Mouse (Mus musculus): ENCODE measurements around the gene Scamp3.

The Scamp3 gene

GRCm38 (mm10) chr3:89163123-89163522, 14.2 kb upstream of the Scamp3 start:
- no peak for DNase-seq (ENCODE audit: low spot score in 2 of 2)

DNA sequence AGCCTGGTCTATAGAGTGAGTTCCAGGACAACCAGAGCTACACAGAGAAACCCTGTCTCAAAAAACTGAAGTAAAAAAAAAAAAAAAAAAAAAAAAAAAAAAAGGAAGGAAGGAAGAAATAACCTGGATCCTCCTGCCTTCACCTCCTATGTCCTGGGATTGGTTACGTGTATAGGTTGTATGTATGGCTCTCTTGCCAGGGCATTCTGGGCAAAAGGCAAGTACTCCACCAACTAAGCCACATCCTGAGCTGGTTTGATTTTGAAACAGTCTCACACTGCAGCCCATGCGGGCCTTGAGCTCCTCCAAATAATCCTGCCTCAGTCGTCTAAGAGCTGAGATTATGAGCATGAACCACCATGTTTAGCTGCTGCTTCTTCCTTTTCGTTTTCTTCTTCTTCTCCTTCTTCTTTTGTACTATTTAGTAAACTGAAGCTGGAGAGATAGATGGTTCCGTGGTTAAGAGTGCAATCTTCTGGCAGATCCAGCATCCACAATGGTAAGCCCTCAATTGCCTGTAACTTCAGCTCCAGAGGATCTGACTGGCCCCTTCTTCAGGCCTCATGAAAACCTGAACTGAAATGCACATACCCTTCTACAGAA, 13.5 kb upstream of the Scamp3 start:
- no peak for DNase-seq (ENCODE audit: low spot score in 2 of 2)

GRCm38 (mm10) chr3:89164506-89165267, 12.6 kb upstream of the Scamp3 start, which contains the start of gene Clk2:
TSS of gene Clk2 (plus strand) at chr3:89164795.
- DNase-seq (ENCODE audit: low spot score in 2 of 2) = peak; percentile 88 to 91

GRCm38 (mm10) chr3:89165268-89165870, 11.9 kb upstream of the Scamp3 start:
- no peak for DNase-seq (ENCODE audit: low spot score in 2 of 2)

GRCm38 (mm10) chr3:89166945-89167344, 10.3 kb upstream of the Scamp3 start:
- DNase-seq (ENCODE audit: low spot score in 2 of 2) = no peak

DNA sequence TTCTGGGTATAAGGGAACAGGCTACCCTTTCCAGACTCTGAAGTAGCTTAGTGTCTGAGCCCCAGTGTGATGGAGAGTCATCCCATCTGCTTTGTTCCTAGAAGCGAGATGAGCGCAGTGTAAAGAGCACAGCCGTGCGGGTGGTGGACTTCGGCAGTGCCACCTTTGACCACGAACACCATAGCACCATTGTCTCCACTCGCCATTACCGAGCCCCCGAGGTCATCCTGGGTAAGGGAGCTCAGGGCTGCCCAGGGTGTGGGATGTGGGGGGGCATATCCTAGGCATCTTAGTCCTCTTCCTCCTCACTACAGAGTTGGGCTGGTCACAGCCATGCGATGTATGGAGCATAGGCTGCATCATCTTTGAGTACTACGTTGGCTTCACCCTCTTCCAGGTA, 2.4 kb upstream of the Scamp3 start:
- no peak for DNase-seq (ENCODE audit: low spot score in 2 of 2)

- no peak for DNase-seq (ENCODE audit: low spot score in 2 of 2)
Observed at GRCm38 (mm10) chr3:89175544-89175943, 1.7 kb upstream of the Scamp3 start.

GRCm38 (mm10) chr3:89176421-89176820, 852 bp upstream of the Scamp3 start:
- no peak for DNase-seq (ENCODE audit: low spot score in 2 of 2)

DNA sequence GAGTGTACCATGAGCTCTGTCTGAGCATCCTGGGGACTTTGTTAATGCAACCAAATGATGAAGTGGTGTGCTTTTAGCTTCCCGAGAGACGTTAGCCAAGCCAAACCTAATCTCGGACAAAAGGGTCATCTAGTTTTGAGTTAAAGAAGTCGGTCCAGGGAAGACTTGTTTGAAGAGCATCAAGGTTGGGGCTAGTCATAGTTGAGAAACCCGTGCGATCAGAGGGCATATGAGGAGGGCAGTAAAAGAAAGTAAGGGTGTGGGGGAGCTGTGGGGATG, 773 bp downstream of the Scamp3 start:
- DNase-seq (ENCODE audit: low spot score in 2 of 2) = no peak

DNA sequence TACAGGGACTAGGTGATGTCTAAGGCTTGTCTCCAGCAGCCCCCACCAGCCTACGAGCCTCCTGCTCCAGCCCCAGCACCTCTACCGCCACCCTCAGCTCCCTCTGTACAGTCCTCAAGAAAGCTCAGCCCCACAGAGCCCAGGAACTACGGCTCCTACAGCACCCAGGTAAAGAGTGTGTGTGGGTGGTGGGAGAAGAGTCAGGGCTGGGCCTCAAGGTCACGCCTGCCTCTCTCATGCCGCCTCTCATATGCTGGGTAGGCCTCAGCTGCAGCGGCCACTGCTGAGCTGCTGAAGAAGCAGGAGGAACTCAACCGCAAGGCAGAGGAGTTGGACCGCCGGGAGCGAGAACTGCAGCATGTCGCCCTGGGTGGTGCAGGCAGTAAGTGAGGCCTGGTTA, 1.8 kb downstream of the Scamp3 start:
- DNase-seq (ENCODE audit: low spot score in 2 of 2) = no peak

- DNase-seq (ENCODE audit: low spot score in 2 of 2) = no peak
Observed at GRCm38 (mm10) chr3:89181749-89182500, 4.7 kb downstream of the Scamp3 start.

GRCm38 (mm10) chr3:89182531-89183057, 5.3 kb downstream of the Scamp3 start:
- no peak for DNase-seq (ENCODE audit: low spot score in 2 of 2)

DNA sequence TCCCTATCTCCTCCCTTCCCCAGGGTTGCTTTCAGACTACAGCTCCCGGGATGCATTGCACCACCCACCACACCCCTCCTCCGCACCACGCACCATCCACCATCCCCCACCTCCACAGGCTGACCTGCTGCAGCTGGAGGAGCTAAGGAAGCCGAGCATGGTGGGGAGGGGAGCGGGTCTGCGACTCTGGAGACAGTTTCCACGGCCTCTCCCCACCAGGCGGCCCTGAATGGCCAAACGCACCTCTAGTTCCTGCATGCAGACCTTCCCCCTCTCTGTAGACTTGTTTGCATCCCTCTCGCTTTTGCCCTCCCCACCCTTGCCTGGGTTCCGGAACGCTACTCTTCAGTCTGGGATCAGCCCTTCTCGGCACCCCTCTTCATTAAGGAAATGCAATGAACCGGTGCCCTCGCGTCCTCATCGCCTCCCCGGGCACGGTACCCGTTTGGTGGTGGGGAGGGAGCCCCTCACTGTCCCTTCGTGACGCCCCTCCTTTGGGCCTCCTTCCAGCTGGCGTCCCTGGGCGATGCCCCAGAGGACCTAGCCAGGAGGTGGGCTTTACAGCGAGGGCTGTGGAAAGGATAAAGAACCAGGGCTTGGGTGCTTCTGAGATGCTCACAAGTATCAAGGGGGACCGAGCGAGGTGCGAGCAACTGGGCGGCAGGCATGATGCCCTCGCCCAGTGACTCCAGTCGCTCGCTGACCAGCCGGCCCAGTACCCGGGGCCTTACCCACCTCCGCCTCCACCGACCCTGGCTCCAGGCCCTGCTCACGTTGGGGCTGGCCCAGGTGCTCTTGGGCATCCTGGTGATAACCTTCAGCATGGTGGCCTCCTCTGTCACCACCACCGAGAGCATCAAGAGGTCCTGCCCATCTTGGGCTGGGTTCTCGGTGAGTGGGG, 6.0 kb downstream of the Scamp3 start, which contains the start of gene Fam189b:
Fam189b (plus strand) TSS at position 86 of the 901 bp plus-strand sequence.
- DNase-seq (ENCODE audit: low spot score in 2 of 2) = peak; percentile 73 to 83

GRCm38 (mm10) chr3:89183959-89184315, 6.7 kb downstream of the Scamp3 start:
- no peak for DNase-seq (ENCODE audit: low spot score in 2 of 2)

DNA sequence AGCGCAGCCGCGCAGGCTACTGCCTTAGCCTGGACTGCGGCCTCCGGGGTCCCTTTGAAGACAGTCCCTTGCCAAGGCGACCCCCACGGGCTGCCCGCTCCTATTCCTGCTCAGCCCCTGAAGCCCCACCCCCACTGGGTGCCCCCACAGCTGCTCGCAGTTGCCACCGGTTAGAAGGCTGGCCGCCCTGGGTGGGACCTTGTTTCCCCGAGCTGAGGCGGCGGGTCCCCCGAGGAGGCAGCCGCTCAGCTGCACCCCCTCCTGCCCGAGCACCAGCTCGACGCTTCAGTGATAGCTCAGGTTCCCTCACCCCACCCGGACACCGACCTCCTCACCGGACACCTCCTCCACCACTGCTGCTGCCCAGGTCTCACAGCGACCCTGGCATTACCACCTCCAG, 9.9 kb downstream of the Scamp3 start:
- no peak for DNase-seq (ENCODE audit: low spot score in 2 of 2)

DNA sequence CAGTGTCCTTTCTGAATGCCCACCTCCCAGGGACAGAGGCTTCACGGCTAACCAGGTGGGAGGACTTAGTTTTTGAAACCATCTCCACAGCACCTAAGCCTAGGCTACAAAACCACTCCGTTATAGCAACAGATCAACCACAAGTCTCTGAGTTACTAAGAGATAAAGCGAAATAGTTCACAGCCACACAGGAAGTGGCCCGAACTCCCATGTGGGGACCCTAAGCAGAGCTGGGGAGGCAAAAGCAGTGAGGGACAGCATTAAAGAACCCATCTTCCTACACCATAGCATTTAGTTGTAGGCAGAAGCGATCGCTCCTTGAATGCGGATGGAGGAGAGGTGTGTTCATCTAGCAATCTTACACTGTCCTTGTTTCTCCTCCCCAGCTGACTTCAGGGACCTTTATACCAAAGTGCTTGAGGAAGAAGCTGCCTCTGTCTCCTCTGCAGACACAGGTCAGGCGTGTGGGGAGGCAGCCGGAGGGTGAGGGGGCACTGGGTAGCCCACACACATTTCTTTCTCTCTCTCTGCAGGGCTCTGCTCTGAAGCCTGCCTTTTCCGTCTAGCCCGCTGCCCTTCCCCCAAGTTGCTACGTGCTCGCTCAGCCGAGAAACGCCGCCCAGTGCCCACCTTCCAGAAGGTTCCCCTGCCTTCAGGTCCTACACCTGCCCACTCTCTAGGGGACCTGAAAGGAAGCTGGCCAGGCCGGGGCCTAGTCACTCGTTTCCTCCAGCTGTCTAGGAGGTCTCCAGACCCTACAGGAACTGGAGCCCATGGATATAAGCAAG, 10.6 kb downstream of the Scamp3 start:
- DNase-seq (ENCODE audit: low spot score in 2 of 2) = no peak

DNA sequence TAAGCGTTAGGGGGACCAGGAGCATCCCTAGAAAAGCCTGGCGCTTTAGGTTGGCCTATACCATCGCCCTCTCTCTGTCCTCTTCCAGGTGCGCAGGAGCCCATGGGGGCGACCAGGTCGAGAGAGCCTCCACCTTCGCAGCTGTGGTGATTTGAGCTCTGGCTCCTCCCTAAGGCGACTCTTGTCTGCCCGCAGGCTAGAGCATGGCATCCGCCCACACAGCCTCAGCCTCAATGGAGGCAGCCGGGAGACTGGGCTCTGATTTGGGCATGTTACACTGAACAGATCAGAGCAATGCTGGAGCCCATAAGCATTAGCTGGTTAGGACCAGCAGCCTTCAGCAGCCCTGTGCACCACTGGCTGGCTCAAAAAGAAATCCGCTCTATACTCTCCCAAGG, 11.2 kb downstream of the Scamp3 start:
- no peak for DNase-seq (ENCODE audit: low spot score in 2 of 2)

GRCm38 (mm10) chr3:89190436-89190835, 13.2 kb downstream of the Scamp3 start:
- no peak for DNase-seq (ENCODE audit: low spot score in 2 of 2)

- DNase-seq (ENCODE audit: low spot score in 2 of 2) = no peak
Observed at GRCm38 (mm10) chr3:89193351-89193750, 16.1 kb downstream of the Scamp3 start.

GRCm38 (mm10) chr3:89193853-89194252, 16.6 kb downstream of the Scamp3 start:
- DNase-seq (ENCODE audit: low spot score in 2 of 2) = no peak
